Mouse (Mus musculus): ENCODE data around the gene Gm13696. TPM values are rescaled to one million over a fixed set of nuclear protein-coding genes. Genes with fewer than 3 reads are reported as not detected.
"Not testable (repeated sequence)": the region's sequence is repeated elsewhere in the genome, so short reads cannot be mapped to it uniquely, and the experiment has no call there.

The Gm13696 gene
- not detected in 2 replicates for polyA plus RNA-seq (2015; fragmentation: Nextera tagmentation; extraction: Ambion mirVana)

GRCm38 (mm10) chr2:83972823-83973222 lies at the start of gene Gm13696:
Gene Gm13696 (plus strand): TSS chr2:83973123.
- H3K36me3 ChIP-seq (ENCODE audit: control insufficient read depth, insufficient read depth, low read length); H3K9ac ChIP-seq (ENCODE audit: low read depth, low read length); H3K27ac ChIP-seq (ENCODE audit: low read depth, low read length); H3K27me3 ChIP-seq (replicated peaks; ENCODE audit: control insufficient read depth, insufficient read depth, low read length); H3K4me2 ChIP-seq (ENCODE audit: low read length); H3K4me1 ChIP-seq (ENCODE audit: control insufficient read depth, insufficient read depth, low read depth, low read length); ATAC-seq; H3K9me3 ChIP-seq (ENCODE audit: control insufficient read depth, low read length); H3K4me3 ChIP-seq (ENCODE audit: low read length): not testable (repeated sequence)
- WGBS: no CpG with 5 or more reads among the region's 6 CpGs

- no peak for ATAC-seq
Measured at GRCm38 (mm10) chr2:83929478-83930088, 43.3 kb upstream of the Gm13696 start.

GRCm38 (mm10) chr2:83940931-83941361 lies 32.0 kb upstream of the Gm13696 start, which contains the start of gene Zswim2:
Gene Zswim2 (minus strand): TSS chr2:83941228.
- H3K9ac ChIP-seq (ENCODE audit: low read depth, low read length): peak within 1 kb of the TSS; percentile 62

More at GRCm38 (mm10) chr2:83929478-83930088, 43.3 kb upstream of the Gm13696 start:
- Histone ChIP-seq H3K9me3 (ENCODE audit: control insufficient read depth, low read length) (no peaks in the 10 kb centered on the region), H3K4me3 (ENCODE audit: low read length) (no peak overlapping the region), H3K36me3 (ENCODE audit: control insufficient read depth, insufficient read depth, low read length) (no peaks in the 10 kb centered on the region), H3K27me3 (replicated peaks; ENCODE audit: control insufficient read depth, insufficient read depth, low read length) (no peaks in the 10 kb centered on the region), H3K4me1 (ENCODE audit: control insufficient read depth, insufficient read depth, low read depth, low read length) (no peaks in the 10 kb centered on the region), H3K9ac (ENCODE audit: low read depth, low read length) (no peak overlapping the region), H3K27ac (ENCODE audit: low read depth, low read length) (no peak overlapping the region), H3K4me2 (ENCODE audit: low read length) (no peak overlapping the region)
- WGBS: 58% methylated on average over 2 of the region's 2 CpGs

GRCm38 (mm10) chr2:83941378-83941777 lies 31.5 kb upstream of the Gm13696 start:
- Histone ChIP-seq H3K4me2 (ENCODE audit: low read length) (peak overlapping the region; percentile 80), H3K9ac (ENCODE audit: low read depth, low read length) (no peak overlapping the region), H3K4me3 (ENCODE audit: low read length) (peak overlapping the region; percentile 46), H3K27ac (ENCODE audit: low read depth, low read length) (no peak overlapping the region), H3K36me3 (ENCODE audit: control insufficient read depth, insufficient read depth, low read length) (no peaks in the 10 kb centered on the region), H3K4me1 (ENCODE audit: control insufficient read depth, insufficient read depth, low read depth, low read length) (peaks cover 5% of the 10 kb centered on the region; the same call in 1 of the 2 replicates), H3K9me3 (ENCODE audit: control insufficient read depth, low read length) (no peaks in the 10 kb centered on the region), H3K27me3 (replicated peaks; ENCODE audit: control insufficient read depth, insufficient read depth, low read length) (no peaks in the 10 kb centered on the region)
- peak; percentile 31 for ATAC-seq
- WGBS: 27% methylated on average over 3 of the region's 3 CpGs

More at GRCm38 (mm10) chr2:83940931-83941361, 32.0 kb upstream of the Gm13696 start, which contains the start of gene Zswim2:
- peak within 1 kb of the TSS; percentile 80 for H3K4me2 ChIP-seq (ENCODE audit: low read length)
- H3K4me1 ChIP-seq (ENCODE audit: control insufficient read depth, insufficient read depth, low read depth, low read length): peaks cover 5% of the 10 kb centered on the region; the same call in 1 of the 2 replicates
- peak; percentile 100 for ATAC-seq
- no peaks in the 10 kb centered on the region for H3K9me3 ChIP-seq (ENCODE audit: control insufficient read depth, low read length)
- 1% methylated on average over 20 of the region's 20 CpGs for WGBS
- H3K27ac ChIP-seq (ENCODE audit: low read depth, low read length): peak within 1 kb of the TSS; percentile 72
- H3K36me3 ChIP-seq (ENCODE audit: control insufficient read depth, insufficient read depth, low read length): no peaks in the 10 kb centered on the region
- no peaks in the 10 kb centered on the region for H3K27me3 ChIP-seq (replicated peaks; ENCODE audit: control insufficient read depth, insufficient read depth, low read length)
- peak within 1 kb of the TSS; percentile 46 for H3K4me3 ChIP-seq (ENCODE audit: low read length)

GRCm38 (mm10) chr2:83941792-83942191 lies 31.1 kb upstream of the Gm13696 start:
- no peaks in the 10 kb centered on the region for H3K9me3 ChIP-seq (ENCODE audit: control insufficient read depth, low read length)
- H3K27ac ChIP-seq (ENCODE audit: low read depth, low read length): no peak overlapping the region
- H3K4me2 ChIP-seq (ENCODE audit: low read length): no peak overlapping the region
- H3K36me3 ChIP-seq (ENCODE audit: control insufficient read depth, insufficient read depth, low read length): no peaks in the 10 kb centered on the region
- H3K4me3 ChIP-seq (ENCODE audit: low read length): no peak overlapping the region
- no peaks in the 10 kb centered on the region for H3K27me3 ChIP-seq (replicated peaks; ENCODE audit: control insufficient read depth, insufficient read depth, low read length)
- peaks cover 5% of the 10 kb centered on the region; the same call in 1 of the 2 replicates for H3K4me1 ChIP-seq (ENCODE audit: control insufficient read depth, insufficient read depth, low read depth, low read length)
- no peak for ATAC-seq
- no peak overlapping the region for H3K9ac ChIP-seq (ENCODE audit: low read depth, low read length)
- 82% methylated on average over 4 of the region's 4 CpGs for WGBS

GRCm38 (mm10) chr2:83955393-83955792 lies 17.5 kb upstream of the Gm13696 start, which contains the start of gene Gm13698:
Gene Gm13698 (plus strand): TSS chr2:83955693.
- not testable (repeated sequence) for ATAC-seq

GRCm38 (mm10) chr2:83961203-83961602 lies 11.7 kb upstream of the Gm13696 start, which contains the start of gene Gm13693:
Gene Gm13693 (plus strand): TSS chr2:83961503.
- H3K9ac ChIP-seq (ENCODE audit: low read depth, low read length); H3K4me3 ChIP-seq (ENCODE audit: low read length); H3K4me1 ChIP-seq (ENCODE audit: control insufficient read depth, insufficient read depth, low read depth, low read length); H3K36me3 ChIP-seq (ENCODE audit: control insufficient read depth, insufficient read depth, low read length); H3K9me3 ChIP-seq (ENCODE audit: control insufficient read depth, low read length); H3K27me3 ChIP-seq (replicated peaks; ENCODE audit: control insufficient read depth, insufficient read depth, low read length); H3K27ac ChIP-seq (ENCODE audit: low read depth, low read length); H3K4me2 ChIP-seq (ENCODE audit: low read length); ATAC-seq: not testable (repeated sequence)
- no CpG with 5 or more reads among the region's 6 CpGs for WGBS

More at GRCm38 (mm10) chr2:83955393-83955792, 17.5 kb upstream of the Gm13696 start, which contains the start of gene Gm13698:
- not testable (repeated sequence) for H3K9me3 ChIP-seq (ENCODE audit: control insufficient read depth, low read length); H3K27ac ChIP-seq (ENCODE audit: low read depth, low read length); H3K36me3 ChIP-seq (ENCODE audit: control insufficient read depth, insufficient read depth, low read length); H3K27me3 ChIP-seq (replicated peaks; ENCODE audit: control insufficient read depth, insufficient read depth, low read length); H3K4me1 ChIP-seq (ENCODE audit: control insufficient read depth, insufficient read depth, low read depth, low read length); H3K4me2 ChIP-seq (ENCODE audit: low read length); H3K4me3 ChIP-seq (ENCODE audit: low read length); H3K9ac ChIP-seq (ENCODE audit: low read depth, low read length)
- no CpG with 5 or more reads among the region's 6 CpGs for WGBS

- H3K27me3 ChIP-seq (replicated peaks; ENCODE audit: control insufficient read depth, insufficient read depth, low read length); H3K27ac ChIP-seq (ENCODE audit: low read depth, low read length); H3K4me3 ChIP-seq (ENCODE audit: low read length); H3K9me3 ChIP-seq (ENCODE audit: control insufficient read depth, low read length); H3K9ac ChIP-seq (ENCODE audit: low read depth, low read length); H3K36me3 ChIP-seq (ENCODE audit: control insufficient read depth, insufficient read depth, low read length); ATAC-seq; H3K4me2 ChIP-seq (ENCODE audit: low read length); H3K4me1 ChIP-seq (ENCODE audit: control insufficient read depth, insufficient read depth, low read depth, low read length): not testable (repeated sequence)
- WGBS: no CpG with 5 or more reads among the region's 6 CpGs
Measured at GRCm38 (mm10) chr2:83967013-83967412, 5.9 kb upstream of the Gm13696 start, which contains the start of gene Gm13695. Gene Gm13695 (plus strand): TSS chr2:83967313.

GRCm38 (mm10) chr2:83978633-83979032 lies 5.7 kb downstream of the Gm13696 start, which contains the start of gene Gm13694:
Gene Gm13694 (plus strand): TSS chr2:83978933.
- H3K4me1 ChIP-seq (ENCODE audit: control insufficient read depth, insufficient read depth, low read depth, low read length); H3K27ac ChIP-seq (ENCODE audit: low read depth, low read length); H3K4me3 ChIP-seq (ENCODE audit: low read length); H3K27me3 ChIP-seq (replicated peaks; ENCODE audit: control insufficient read depth, insufficient read depth, low read length); H3K9ac ChIP-seq (ENCODE audit: low read depth, low read length); ATAC-seq; H3K9me3 ChIP-seq (ENCODE audit: control insufficient read depth, low read length); H3K4me2 ChIP-seq (ENCODE audit: low read length); H3K36me3 ChIP-seq (ENCODE audit: control insufficient read depth, insufficient read depth, low read length): not testable (repeated sequence)
- no CpG with 5 or more reads among the region's 6 CpGs for WGBS

Data from hindbrain, embryonic 16.5 days (tissue).